Mouse (Mus musculus) left cerebral cortex, adult 9 months (tissue): ENCODE measurements around the gene Rnf145.

Experiments
- DNase-seq, 2 experiments: peaks; one replicate each; pipeline ENCODE4 v3.0.0; 2022; ENCODE audit warnings: low spot score in 2 of 2

Gene Rnf145

DNA sequence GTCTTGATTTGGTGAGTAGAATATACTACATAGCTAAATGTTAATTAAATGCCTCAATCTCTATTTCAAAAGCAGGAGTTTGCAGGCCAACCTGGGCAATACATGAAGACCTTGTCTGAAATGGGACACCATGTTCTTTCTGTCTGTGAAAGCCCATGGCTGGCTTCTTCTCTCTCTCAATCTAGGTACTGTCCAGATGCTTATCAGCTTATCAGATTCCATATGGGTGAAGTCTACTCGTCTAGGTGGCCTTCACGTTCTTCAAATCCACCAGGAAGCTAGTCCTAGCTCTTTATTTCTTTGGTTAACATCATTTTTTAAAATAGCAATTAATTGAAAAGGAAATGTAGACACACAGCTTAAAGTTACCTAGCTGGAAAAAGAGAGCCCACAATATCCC is 8.9 kb upstream of the Rnf145 start:
- no peak for DNase-seq

- no peak for DNase-seq
Observed at GRCm38 (mm10) chr11:44510371-44510770, 8.4 kb upstream of the Rnf145 start.

- DNase-seq, result no peak
Observed at GRCm38 (mm10) chr11:44512044-44513025, 6.4 kb upstream of the Rnf145 start.

GRCm38 (mm10) chr11:44513026-44513422 is 5.7 kb upstream of the Rnf145 start:
- no peak for DNase-seq

- no peak for DNase-seq
Observed at GRCm38 (mm10) chr11:44514666-44515065, 4.1 kb upstream of the Rnf145 start.

DNA sequence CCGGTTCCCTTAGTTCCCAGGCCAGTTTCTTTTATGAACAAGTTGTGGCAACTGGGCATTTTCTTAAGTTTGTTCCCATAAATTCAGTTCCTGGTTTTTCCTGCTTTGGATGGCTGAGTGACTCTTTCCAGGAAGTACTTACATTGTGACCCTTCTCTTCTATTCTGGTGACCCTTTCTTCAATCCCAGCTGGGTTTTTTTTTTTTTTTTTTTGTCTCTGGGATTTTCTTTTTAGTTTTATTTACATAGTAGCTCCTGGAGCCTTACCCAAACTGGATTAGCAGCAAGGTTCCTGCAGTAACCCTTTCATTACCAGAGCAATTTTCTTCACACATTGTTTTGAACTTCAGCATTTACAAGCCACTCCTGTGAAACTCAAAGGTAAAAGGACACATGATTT is 2.4 kb upstream of the Rnf145 start:
- no peak for DNase-seq

- DNase-seq, result no peak
Observed at GRCm38 (mm10) chr11:44517561-44518280, 1.0 kb upstream of the Rnf145 start.

DNA sequence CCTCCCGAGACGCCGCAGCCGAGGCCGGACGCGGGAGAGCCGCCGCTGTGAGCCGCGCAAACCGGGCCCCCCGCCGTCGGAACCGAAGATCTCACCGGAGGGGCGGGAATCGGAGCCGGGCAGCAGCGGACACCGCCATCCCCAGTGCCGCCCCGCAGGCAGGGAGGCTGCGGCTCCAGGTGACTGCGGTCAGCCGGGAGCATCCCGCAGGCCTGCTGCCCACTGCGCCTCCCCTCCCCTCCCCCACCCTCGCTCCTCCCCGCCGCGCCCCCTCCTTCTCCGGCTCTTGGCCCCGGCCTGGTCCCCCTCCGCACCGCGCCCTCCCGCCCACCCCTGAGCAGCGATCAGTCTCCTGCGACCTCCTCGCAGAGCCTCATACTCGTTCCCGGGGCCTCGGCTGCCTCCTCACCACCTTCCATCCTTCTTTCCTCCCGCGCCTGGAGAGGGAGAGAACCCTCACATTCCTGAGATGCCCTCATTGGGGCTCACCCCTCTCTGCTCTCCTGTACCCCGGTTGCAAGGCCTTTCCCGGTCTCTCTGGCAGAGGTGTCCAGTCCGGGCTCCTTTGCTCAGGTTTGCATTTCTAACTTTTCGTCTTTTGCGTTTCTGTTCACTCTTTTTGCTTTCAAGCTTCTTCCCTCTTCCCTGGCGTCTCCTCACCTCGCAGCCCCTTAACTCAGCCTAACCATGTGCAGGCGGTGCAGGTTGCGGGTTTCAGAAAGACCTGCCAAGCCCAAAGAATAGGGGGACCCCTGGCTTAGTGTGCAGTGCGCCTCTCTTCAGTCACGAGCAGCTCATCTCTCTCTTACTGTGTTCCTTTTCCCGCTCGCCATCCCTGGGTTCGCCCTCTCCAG is 559 bp downstream of the Rnf145 start:
- no peak for DNase-seq

- DNase-seq, result peak; percentile 52 to 67
Observed at GRCm38 (mm10) chr11:44519950-44520761, 1.4 kb downstream of the Rnf145 start.

GRCm38 (mm10) chr11:44522594-44522993 is 3.8 kb downstream of the Rnf145 start:
- DNase-seq, result no peak

- DNase-seq, result no peak
Observed at GRCm38 (mm10) chr11:44525765-44526164, 7.0 kb downstream of the Rnf145 start.

GRCm38 (mm10) chr11:44526654-44527263 is 8.0 kb downstream of the Rnf145 start:
- DNase-seq, result no peak

DNA sequence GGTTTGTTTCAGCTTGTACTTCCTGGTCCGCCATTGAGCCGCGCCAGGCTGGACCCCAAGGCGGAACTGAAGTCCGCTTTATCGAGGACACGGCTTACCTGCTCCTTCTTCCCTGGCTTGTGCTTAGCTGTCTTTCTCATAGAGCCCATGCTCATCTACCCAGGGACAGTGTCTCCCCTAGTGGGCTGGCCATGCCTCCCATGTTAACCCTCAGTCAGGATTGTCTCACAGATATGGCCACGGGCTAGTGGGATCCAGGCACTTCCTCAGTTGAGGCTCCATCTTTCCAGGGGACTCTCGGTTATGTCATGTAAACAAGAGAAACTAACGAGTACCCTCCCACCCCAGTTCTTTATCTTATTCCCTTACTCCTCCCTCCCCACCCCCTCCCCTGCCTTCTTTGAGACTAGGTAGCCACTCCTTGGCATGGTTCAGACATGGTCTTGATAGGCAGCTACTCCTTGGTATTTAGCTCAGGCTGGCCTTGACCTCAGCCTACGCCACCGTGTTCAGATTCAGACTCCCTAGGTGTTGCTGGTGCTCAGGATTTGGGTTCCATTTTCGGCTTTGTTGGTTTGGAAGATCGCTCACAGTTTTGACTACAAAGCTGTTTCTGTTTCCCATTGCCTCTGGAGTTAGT is 9.9 kb downstream of the Rnf145 start:
- DNase-seq, result no peak

GRCm38 (mm10) chr11:44529200-44529599 is 10.4 kb downstream of the Rnf145 start:
- no peak for DNase-seq

GRCm38 (mm10) chr11:44529716-44530115 is 11.0 kb downstream of the Rnf145 start:
- DNase-seq, result no peak

DNA sequence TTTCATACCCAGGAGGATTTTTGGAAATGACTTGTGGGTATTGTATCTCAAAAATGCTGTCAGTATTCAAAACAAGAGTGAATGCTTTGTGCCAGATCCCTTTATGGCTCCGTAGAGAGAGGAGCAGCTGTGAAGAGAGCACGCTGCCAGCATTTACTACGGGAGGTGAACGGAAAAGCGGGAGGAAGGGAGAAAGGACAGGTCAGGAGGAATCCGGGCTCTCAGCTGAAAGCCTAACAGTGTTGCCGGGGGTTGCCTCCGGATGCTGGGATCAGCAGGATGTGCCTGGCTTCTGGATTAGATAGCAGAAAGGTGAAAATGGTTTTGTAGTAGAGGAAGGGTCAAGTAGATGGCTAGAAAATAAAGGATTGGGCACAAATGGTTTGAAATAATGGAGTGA is 11.6 kb downstream of the Rnf145 start:
- DNase-seq, result no peak

DNA sequence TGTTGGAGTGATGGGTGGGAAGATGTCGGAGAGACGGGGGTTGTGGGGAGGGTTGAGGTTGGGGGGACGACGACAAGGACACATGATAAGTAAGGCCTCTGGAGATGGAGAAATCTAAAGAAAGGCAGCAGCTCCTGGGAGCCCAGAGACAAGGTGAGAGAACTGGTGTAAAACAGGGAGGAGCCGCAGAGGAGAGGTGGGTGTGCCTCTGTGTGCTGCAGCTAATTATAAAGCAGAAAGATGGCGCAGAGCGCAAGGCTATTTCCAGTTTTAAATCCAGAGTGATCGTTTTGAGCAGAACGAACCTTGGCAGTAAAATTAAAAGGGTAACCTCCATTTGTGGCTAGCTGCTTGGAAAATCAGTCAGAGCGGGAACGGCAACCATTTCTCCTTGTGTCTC is 12.1 kb downstream of the Rnf145 start:
- no peak for DNase-seq

- no peak for DNase-seq
Observed at GRCm38 (mm10) chr11:44531617-44532016, 12.9 kb downstream of the Rnf145 start.

GRCm38 (mm10) chr11:44532846-44533781 is 14.3 kb downstream of the Rnf145 start:
- DNase-seq, result no peak
